Mouse (Mus musculus) kidney, postnatal 4 days (tissue): Measurements from ENCODE around the gene Endov.

Source experiments
- DNase-seq, 2 experiments: peaks; one replicate each; pipeline ENCODE4 v3.0.0; 2021; ENCODE audit warnings: mixed read lengths in 2 of 2

Gene Endov

GRCm38 (mm10) chr11:119519387-119519786, 28.2 kb downstream of the Endov start:
- no peak for DNase-seq

- DNase-seq, result no peak
Measured at GRCm38 (mm10) chr11:119520005-119520712, 29.0 kb downstream of the Endov start.

GRCm38 (mm10) chr11:119520713-119521063, 29.5 kb downstream of the Endov start:
- DNase-seq, result no peak

GRCm38 (mm10) chr11:119521920-119522710, 31.0 kb downstream of the Endov start:
- DNase-seq, result no peak

GRCm38 (mm10) chr11:119522779-119523178, 31.6 kb downstream of the Endov start:
- DNase-seq, result no peak

- no peak for DNase-seq
Measured at GRCm38 (mm10) chr11:119523392-119523791, 32.2 kb downstream of the Endov start.

GRCm38 (mm10) chr11:119524545-119524949, 33.4 kb downstream of the Endov start:
- DNase-seq, result peak; percentile 90 to 95

GRCm38 (mm10) chr11:119526068-119526966, 35.2 kb downstream of the Endov start:
- no peak for DNase-seq

GRCm38 (mm10) chr11:119528930-119529329, 37.8 kb downstream of the Endov start:
- no peak for DNase-seq

GRCm38 (mm10) chr11:119532460-119532859, 41.3 kb downstream of the Endov start:
- DNase-seq, result no peak

- DNase-seq, result no peak
Measured at GRCm38 (mm10) chr11:119533745-119534144, 42.6 kb downstream of the Endov start.

GRCm38 (mm10) chr11:119539944-119540343, 48.8 kb downstream of the Endov start:
- DNase-seq, result peak; percentile 63 to 64

GRCm38 (mm10) chr11:119540560-119540959, 49.4 kb downstream of the Endov start:
- DNase-seq, result no peak

GRCm38 (mm10) chr11:119541082-119541481, 49.9 kb downstream of the Endov start:
- DNase-seq, result no peak

- no peak for DNase-seq
Measured at GRCm38 (mm10) chr11:119542371-119542770, 51.2 kb downstream of the Endov start.

GRCm38 (mm10) chr11:119542886-119543285, 51.7 kb downstream of the Endov start:
- DNase-seq, result no peak

- DNase-seq, result no peak
Measured at GRCm38 (mm10) chr11:119543816-119544517, 52.8 kb downstream of the Endov start.

- no peak for DNase-seq
Measured at GRCm38 (mm10) chr11:119544518-119545105, 53.5 kb downstream of the Endov start.

GRCm38 (mm10) chr11:119545281-119545680, 54.1 kb downstream of the Endov start:
- no peak for DNase-seq

- no peak for DNase-seq
Measured at GRCm38 (mm10) chr11:119545741-119546495, 54.8 kb downstream of the Endov start.

GRCm38 (mm10) chr11:119546496-119547182, 55.5 kb downstream of the Endov start:
- peak in 1 of 2 experiments; percentile 18 for DNase-seq
